Mouse (Mus musculus): ENCODE data around the gene Helz. TPM values are rescaled to one million over a fixed set of nuclear protein-coding genes. Genes with fewer than 3 reads are reported as not detected.

Gene Helz
- polyA plus RNA-seq, 1 experiment from 2014 or later, result 12.1 TPM

GRCm38 (mm10) chr11:107521153-107521552 lies 26.6 kb upstream of the Helz start:
- Histone ChIP-seq H3K27ac (replicated peaks) (no peak overlapping the region), H3K4me3 (no peak overlapping the region), H3K27me3 (replicated peaks) (no peaks in the 10 kb centered on the region), H3K4me2 (no peak overlapping the region), H3K9ac (no peak overlapping the region), H3K36me3 (no peaks in the 10 kb centered on the region), H3K4me1 (no peaks in the 10 kb centered on the region), H3K9me3 (no peaks in the 10 kb centered on the region)
- no peak for ATAC-seq (ENCODE audit: extremely low read depth, insufficient number of reproducible peaks, low FRiP score, low TSS enrichment)
- WGBS, result 46% methylated on average over 1 of the region's 1 CpGs

- whole genome bisulfite sequencing, result 72% methylated on average over 1 of the region's 1 CpGs
- no peak overlapping the region for H3K9ac ChIP-seq
- no peak for ATAC-seq (ENCODE audit: extremely low read depth, insufficient number of reproducible peaks, low FRiP score, low TSS enrichment)
- H3K36me3 ChIP-seq, result no peaks in the 10 kb centered on the region
- H3K27ac ChIP-seq (replicated peaks), result no peak overlapping the region
- H3K27me3 ChIP-seq (replicated peaks), result no peaks in the 10 kb centered on the region
- H3K4me2 ChIP-seq, result no peak overlapping the region
- H3K4me1 ChIP-seq, result peaks cover 5% of the 10 kb centered on the region
- H3K4me3 ChIP-seq, result no peak overlapping the region
- no peaks in the 10 kb centered on the region for H3K9me3 ChIP-seq
Observed at GRCm38 (mm10) chr11:107524966-107525365, 22.8 kb upstream of the Helz start.

- H3K36me3 ChIP-seq, result no peaks in the 10 kb centered on the region
- no peak for ATAC-seq (ENCODE audit: extremely low read depth, insufficient number of reproducible peaks, low FRiP score, low TSS enrichment)
- H3K27ac ChIP-seq (replicated peaks), result no peak overlapping the region
- H3K9me3 ChIP-seq, result no peaks in the 10 kb centered on the region
- WGBS, result 58% methylated on average over 3 of the region's 3 CpGs
- H3K27me3 ChIP-seq (replicated peaks), result no peaks in the 10 kb centered on the region
- no peak overlapping the region for H3K4me2 ChIP-seq
- H3K4me1 ChIP-seq, result peaks cover 10% of the 10 kb centered on the region
- H3K4me3 ChIP-seq, result no peak overlapping the region
- H3K9ac ChIP-seq, result no peak overlapping the region
Observed at GRCm38 (mm10) chr11:107527632-107528031, 20.1 kb upstream of the Helz start.

GRCm38 (mm10) chr11:107529320-107529719 lies 18.4 kb upstream of the Helz start:
- Histone ChIP-seq H3K27me3 (replicated peaks) (no peaks in the 10 kb centered on the region), H3K9ac (no peak overlapping the region), H3K27ac (replicated peaks) (peak overlapping the region; percentile 77), H3K4me1 (peaks cover 10% of the 10 kb centered on the region), H3K36me3 (no peaks in the 10 kb centered on the region), H3K4me3 (no peak overlapping the region), H3K9me3 (no peaks in the 10 kb centered on the region), H3K4me2 (no peak overlapping the region)
- 33% methylated on average over 8 of the region's 8 CpGs for WGBS
- no peak for ATAC-seq (ENCODE audit: extremely low read depth, insufficient number of reproducible peaks, low FRiP score, low TSS enrichment)

GRCm38 (mm10) chr11:107531445-107531844 lies 16.3 kb upstream of the Helz start:
- H3K4me2 ChIP-seq, result no peak overlapping the region
- no peak overlapping the region for H3K4me3 ChIP-seq
- H3K36me3 ChIP-seq, result no peaks in the 10 kb centered on the region
- no peak overlapping the region for H3K27ac ChIP-seq (replicated peaks)
- 61% methylated on average over 4 of the region's 4 CpGs for WGBS
- H3K4me1 ChIP-seq, result peaks cover 10% of the 10 kb centered on the region
- no peak for ATAC-seq (ENCODE audit: extremely low read depth, insufficient number of reproducible peaks, low FRiP score, low TSS enrichment)
- H3K9ac ChIP-seq, result no peak overlapping the region
- no peaks in the 10 kb centered on the region for H3K27me3 ChIP-seq (replicated peaks)
- no peaks in the 10 kb centered on the region for H3K9me3 ChIP-seq

GRCm38 (mm10) chr11:107532271-107532670 lies 15.5 kb upstream of the Helz start:
- no peaks in the 10 kb centered on the region for H3K27me3 ChIP-seq (replicated peaks)
- H3K4me3 ChIP-seq, result no peak overlapping the region
- H3K4me1 ChIP-seq, result peaks cover 10% of the 10 kb centered on the region
- H3K9ac ChIP-seq, result no peak overlapping the region
- H3K27ac ChIP-seq (replicated peaks), result no peak overlapping the region
- no peaks in the 10 kb centered on the region for H3K36me3 ChIP-seq
- H3K4me2 ChIP-seq, result no peak overlapping the region
- no peaks in the 10 kb centered on the region for H3K9me3 ChIP-seq
- 26% methylated on average over 5 of the region's 5 CpGs for WGBS
- no peak for ATAC-seq (ENCODE audit: extremely low read depth, insufficient number of reproducible peaks, low FRiP score, low TSS enrichment)

DNA sequence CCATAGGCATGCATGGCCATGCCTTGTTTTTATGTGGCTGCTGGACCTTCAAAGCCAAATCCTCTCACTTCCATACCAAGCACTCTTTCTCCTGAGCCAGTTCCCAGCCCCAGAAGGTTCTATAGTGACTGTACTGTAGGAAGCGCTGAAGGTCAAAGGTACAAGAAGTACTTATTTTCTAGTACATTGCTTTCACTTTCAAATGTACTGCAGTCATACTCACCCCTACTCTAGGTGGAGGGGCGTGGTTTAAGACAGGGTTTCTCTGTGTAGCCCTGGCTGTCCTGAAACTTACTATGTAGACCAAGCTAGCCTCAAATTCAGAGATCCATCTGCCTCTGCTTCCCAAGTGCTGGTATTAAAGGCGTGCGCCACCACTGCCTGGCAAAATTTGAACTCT lies 8.7 kb upstream of the Helz start:
- no peak for ATAC-seq (ENCODE audit: extremely low read depth, insufficient number of reproducible peaks, low FRiP score, low TSS enrichment)

GRCm38 (mm10) chr11:107540339-107540738 lies 7.4 kb upstream of the Helz start:
- Histone ChIP-seq H3K4me1 (no peaks in the 10 kb centered on the region), H3K36me3 (no peaks in the 10 kb centered on the region), H3K9ac (no peak overlapping the region), H3K9me3 (no peaks in the 10 kb centered on the region), H3K27me3 (replicated peaks) (no peaks in the 10 kb centered on the region), H3K27ac (replicated peaks) (no peak overlapping the region), H3K4me2 (no peak overlapping the region), H3K4me3 (no peak overlapping the region)
- ATAC-seq (ENCODE audit: extremely low read depth, insufficient number of reproducible peaks, low FRiP score, low TSS enrichment), result no peak
- WGBS, result 58% methylated on average over 1 of the region's 1 CpGs

More for the DNA sequence above, 8.7 kb upstream of the Helz start:
- WGBS, result 85% methylated on average over 4 of the region's 4 CpGs
- H3K36me3 ChIP-seq, result no peaks in the 10 kb centered on the region
- H3K4me2 ChIP-seq, result no peak overlapping the region
- H3K27me3 ChIP-seq (replicated peaks), result no peaks in the 10 kb centered on the region
- no peaks in the 10 kb centered on the region for H3K4me1 ChIP-seq
- H3K27ac ChIP-seq (replicated peaks), result no peak overlapping the region
- no peaks in the 10 kb centered on the region for H3K9me3 ChIP-seq
- H3K4me3 ChIP-seq, result no peak overlapping the region
- H3K9ac ChIP-seq, result no peak overlapping the region

DNA sequence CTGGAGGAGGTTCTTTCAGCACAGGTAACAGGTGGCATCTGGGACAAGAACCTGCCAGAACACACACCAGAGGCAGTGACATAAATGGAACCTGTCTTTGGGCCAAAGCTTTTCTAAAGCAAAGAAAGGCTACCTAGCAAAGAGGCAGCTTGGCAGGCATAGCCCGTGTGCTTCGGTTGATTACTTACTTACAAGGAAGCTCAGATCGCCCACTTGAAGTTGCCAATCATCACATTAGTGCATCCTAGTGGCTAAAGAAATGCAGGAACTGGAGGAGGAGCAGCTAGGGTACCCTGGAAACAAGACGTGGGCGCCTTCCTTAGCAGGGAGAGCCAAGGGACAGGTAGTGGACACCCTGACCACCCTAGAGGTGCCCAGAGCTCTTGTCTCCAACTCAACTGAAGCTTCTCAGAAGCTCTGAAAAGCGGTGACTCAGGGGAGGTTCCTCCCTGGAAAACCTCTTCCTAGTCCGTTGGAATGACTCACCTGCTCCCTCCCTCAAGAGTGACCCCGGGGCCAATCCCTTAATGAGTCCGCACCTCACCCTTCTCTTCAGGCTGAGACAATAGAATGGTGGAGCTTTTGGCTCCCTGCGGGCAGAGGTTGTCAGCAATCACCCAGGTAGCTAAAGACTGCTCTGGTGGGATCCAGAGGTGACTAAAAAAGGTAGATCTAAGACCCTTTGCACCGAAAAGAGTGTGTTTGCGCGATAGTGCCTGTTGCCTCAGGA lies 1.8 kb upstream of the Helz start:
- peak overlapping the region; percentile 100 for H3K4me2 ChIP-seq
- WGBS, result 20% methylated on average over 13 of the region's 13 CpGs
- peaks cover 16% of the 10 kb centered on the region for H3K36me3 ChIP-seq
- no peak for ATAC-seq (ENCODE audit: extremely low read depth, insufficient number of reproducible peaks, low FRiP score, low TSS enrichment)
- no peak overlapping the region for H3K27ac ChIP-seq (replicated peaks)
- H3K9me3 ChIP-seq, result no peaks in the 10 kb centered on the region
- H3K9ac ChIP-seq, result no peak overlapping the region
- H3K4me3 ChIP-seq, result peak overlapping the region; percentile 99
- H3K27me3 ChIP-seq (replicated peaks), result no peaks in the 10 kb centered on the region; the same call in 1 of the 2 replicates
- H3K4me1 ChIP-seq, result peaks cover 15% of the 10 kb centered on the region

DNA sequence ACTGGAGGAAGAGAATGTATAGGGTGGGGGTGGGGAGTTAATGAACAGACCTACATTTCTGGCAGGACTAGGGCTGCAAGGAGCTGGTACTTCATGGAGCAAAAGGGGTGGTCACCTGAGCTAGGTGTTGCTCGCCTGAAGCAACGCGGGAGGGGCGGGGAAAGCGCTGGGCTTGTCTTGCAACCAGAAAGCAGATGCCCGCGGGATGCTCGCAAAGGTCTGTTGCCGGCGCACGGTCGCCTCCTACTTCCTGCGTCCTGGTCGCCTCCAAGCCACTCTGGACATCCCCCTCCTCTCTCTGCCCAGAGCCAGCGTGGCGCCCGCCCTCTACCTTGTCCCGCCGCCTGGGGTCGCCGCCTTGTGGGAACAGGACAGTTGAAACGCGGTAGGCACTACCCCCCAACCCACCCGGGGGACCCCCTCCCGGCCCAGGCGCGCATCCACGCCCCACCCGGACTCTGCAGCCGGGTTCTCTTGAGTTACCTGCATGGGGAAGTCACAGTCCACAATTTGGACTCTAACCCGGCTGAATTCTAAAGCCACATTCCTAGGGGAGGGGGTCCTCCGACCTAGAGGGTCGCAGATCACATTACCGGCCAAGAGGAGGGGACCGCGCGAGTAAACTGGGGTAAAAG lies 946 bp upstream of the Helz start:
- Histone ChIP-seq H3K9ac (peak overlapping the region; percentile 98), H3K27me3 (replicated peaks) (no peaks in the 10 kb centered on the region; the same call in 1 of the 2 replicates), H3K4me3 (peak overlapping the region; percentile 99), H3K4me1 (peaks cover 23% of the 10 kb centered on the region), H3K9me3 (no peaks in the 10 kb centered on the region), H3K27ac (replicated peaks) (peak overlapping the region; percentile 82), H3K4me2 (peak overlapping the region; percentile 100), H3K36me3 (peaks cover 23% of the 10 kb centered on the region)
- peak; percentile 58; the same call in 1 of the 2 replicates for ATAC-seq (ENCODE audit: extremely low read depth, insufficient number of reproducible peaks, low FRiP score, low TSS enrichment)
- under 1% methylated on average over 36 of the region's 37 CpGs for WGBS

DNA sequence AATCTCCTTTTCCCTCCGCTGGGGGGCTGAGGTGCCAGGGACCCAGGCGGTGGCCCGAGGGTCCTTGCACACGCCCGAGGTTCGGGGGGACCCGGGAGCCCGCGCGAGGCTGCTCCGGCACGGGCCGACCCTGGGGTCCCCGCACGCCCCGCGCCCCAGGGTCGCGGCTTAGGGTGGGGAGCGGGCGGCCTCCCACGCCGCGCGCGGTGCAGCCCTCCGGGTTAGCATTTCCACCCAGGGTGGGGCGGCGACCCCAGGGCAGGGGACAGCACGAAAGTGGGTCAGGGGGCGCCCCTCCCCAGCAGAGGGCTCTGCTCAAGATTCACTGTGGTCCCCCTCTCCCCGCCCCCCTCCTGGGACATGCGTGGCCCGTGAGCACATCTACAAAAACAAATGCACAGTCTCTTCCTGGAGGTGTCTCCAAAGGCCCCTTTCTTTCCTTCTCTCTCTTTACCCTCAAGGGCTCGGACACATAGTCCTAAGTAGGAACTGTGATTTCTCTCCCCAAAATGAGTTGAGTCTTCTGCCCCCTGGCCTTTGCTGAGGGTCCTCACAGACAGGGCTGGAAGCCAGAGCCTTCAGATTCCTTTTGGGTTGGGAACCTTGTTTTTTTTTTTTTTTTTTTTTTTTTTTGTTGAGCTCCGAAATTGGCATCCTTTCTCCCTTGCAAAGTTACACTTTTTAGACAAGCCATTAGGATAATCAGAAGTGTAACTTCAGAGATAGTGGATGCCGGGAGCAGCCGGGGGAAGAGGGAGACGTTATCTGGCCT lies 660 bp downstream of the Helz start:
- ATAC-seq (ENCODE audit: extremely low read depth, insufficient number of reproducible peaks, low FRiP score, low TSS enrichment), result no peak; the same call in 1 of the 2 replicates
- WGBS, result 2% methylated on average over 39 of the region's 39 CpGs
- Histone ChIP-seq H3K9me3 (no peaks in the 10 kb centered on the region), H3K4me3 (peak overlapping the region; percentile 99), H3K9ac (peak overlapping the region; percentile 98), H3K4me1 (peaks cover 23% of the 10 kb centered on the region), H3K27me3 (replicated peaks) (no peaks in the 10 kb centered on the region; the same call in 1 of the 2 replicates), H3K4me2 (peak overlapping the region; percentile 100), H3K27ac (replicated peaks) (peak overlapping the region; percentile 82), H3K36me3 (peaks cover 36% of the 10 kb centered on the region)

Measured in heart, embryonic 13.5 days (tissue).